Mouse (Mus musculus): Measurements from ENCODE around the gene Snrk.
"Not testable (repeated sequence)": the region's sequence is repeated elsewhere in the genome, so short reads cannot be mapped to it uniquely, and the experiment has no call there.

The Snrk gene

GRCm38 (mm10) chr9:122145677-122146076 is 28.6 kb downstream of the Snrk start:
- DNase-seq: no peak

- no peak for DNase-seq
Observed at GRCm38 (mm10) chr9:122146124-122146870, 29.2 kb downstream of the Snrk start.

- DNase-seq: no peak
Observed at GRCm38 (mm10) chr9:122148356-122148755, 31.3 kb downstream of the Snrk start.

- no peak for DNase-seq
Observed at GRCm38 (mm10) chr9:122149997-122150826, 33.1 kb downstream of the Snrk start.

GRCm38 (mm10) chr9:122152063-122152462 is 35.0 kb downstream of the Snrk start:
- no peak for DNase-seq

- no peak for DNase-seq
Observed at GRCm38 (mm10) chr9:122152501-122152900, 35.4 kb downstream of the Snrk start.

GRCm38 (mm10) chr9:122153436-122153835 is 36.4 kb downstream of the Snrk start:
- DNase-seq: no peak

GRCm38 (mm10) chr9:122155193-122155592 is 38.1 kb downstream of the Snrk start:
- DNase-seq: no peak

GRCm38 (mm10) chr9:122156389-122157078 is 39.5 kb downstream of the Snrk start:
- DNase-seq: no peak

GRCm38 (mm10) chr9:122157079-122157441 is 40.0 kb downstream of the Snrk start:
- peak; percentile 53 for DNase-seq

- no peak for DNase-seq
Observed at GRCm38 (mm10) chr9:122164535-122164934, 47.5 kb downstream of the Snrk start.

GRCm38 (mm10) chr9:122167719-122168118 is 50.7 kb downstream of the Snrk start:
- DNase-seq: not testable (repeated sequence)

GRCm38 (mm10) chr9:122169901-122170300 is 52.8 kb downstream of the Snrk start:
- no peak for DNase-seq

GRCm38 (mm10) chr9:122172612-122173186 is 55.6 kb downstream of the Snrk start:
- DNase-seq: no peak

- no peak for DNase-seq
Observed at GRCm38 (mm10) chr9:122173405-122174233, 56.6 kb downstream of the Snrk start.

- no peak for DNase-seq
Observed at GRCm38 (mm10) chr9:122174723-122175122, 57.7 kb downstream of the Snrk start.

GRCm38 (mm10) chr9:122177256-122178220 is 60.5 kb downstream of the Snrk start:
- no peak for DNase-seq

- no peak for DNase-seq
Observed at GRCm38 (mm10) chr9:122178427-122178826, 61.4 kb downstream of the Snrk start.

GRCm38 (mm10) chr9:122180105-122180504 is 63.0 kb downstream of the Snrk start:
- DNase-seq: no peak

GRCm38 (mm10) chr9:122183074-122183473 is 66.0 kb downstream of the Snrk start:
- DNase-seq: no peak

- no peak for DNase-seq
Observed at GRCm38 (mm10) chr9:122184329-122184728, 67.3 kb downstream of the Snrk start.
